Mouse (Mus musculus): ENCODE measurements around the gene Sptssb.

GRCm38 (mm10) chr3:69859858-69860588, at the start of gene Sptssb:
- TF ChIP-seq CTCF (IDR thresholded peaks at IDR 0.05; ENCODE audit: borderline replicate concordance, insufficient read depth, low read length) (no peak), POLR2A (IDR thresholded peaks at IDR 0.05; ENCODE audit: low read depth, low read length) (no peak)

Data from embryonic fibroblast, embryonic 13.5 days (primary cell).